Mouse (Mus musculus): ENCODE data around the gene Dck.
A peak's percentile ranks its signal among the peaks of the same experiment; 100 is the strongest.
"Not testable (repeated sequence)": the region's sequence is repeated elsewhere in the genome, so short reads cannot be mapped to it uniquely, and the experiment has no call there.

Dck gene

GRCm38 (mm10) chr5:88764987-88765481 is at the start of gene Dck:
TSS of gene Dck (plus strand) at chr5:88764996.
- peak; percentile 96 for DNase-seq (ENCODE audit: low spot score)

- DNase-seq (ENCODE audit: low spot score): no peak
These were observed 47.8 kb upstream of the Dck start for GRCm38 (mm10) chr5:88716983-88717382.

GRCm38 (mm10) chr5:88720116-88721002 is 44.4 kb upstream of the Dck start, which contains the start of gene Mob1b:
TSS of gene Mob1b (plus strand) at chr5:88720855.
- peak; percentile 99 for DNase-seq (ENCODE audit: low spot score)

GRCm38 (mm10) chr5:88721003-88721475 is 43.8 kb upstream of the Dck start:
- DNase-seq (ENCODE audit: low spot score): no peak

GRCm38 (mm10) chr5:88721565-88722212 is 43.1 kb upstream of the Dck start:
- DNase-seq (ENCODE audit: low spot score): no peak

GRCm38 (mm10) chr5:88722213-88722600 is 42.6 kb upstream of the Dck start:
- DNase-seq (ENCODE audit: low spot score): no peak

- no peak for DNase-seq (ENCODE audit: low spot score)
These were observed 40.8 kb upstream of the Dck start for GRCm38 (mm10) chr5:88724030-88724429.

GRCm38 (mm10) chr5:88727593-88728144 is 37.1 kb upstream of the Dck start:
- DNase-seq (ENCODE audit: low spot score): no peak

GRCm38 (mm10) chr5:88734786-88735185 is 30.0 kb upstream of the Dck start:
- DNase-seq (ENCODE audit: low spot score): no peak

- DNase-seq (ENCODE audit: low spot score): not testable (repeated sequence)
These were observed 23.7 kb upstream of the Dck start for GRCm38 (mm10) chr5:88741065-88741464.

- DNase-seq (ENCODE audit: low spot score): no peak
These were observed 17.0 kb upstream of the Dck start for GRCm38 (mm10) chr5:88747774-88748173.

GRCm38 (mm10) chr5:88753199-88753598 is 11.6 kb upstream of the Dck start:
- DNase-seq (ENCODE audit: low spot score): no peak

- no peak for DNase-seq (ENCODE audit: low spot score)
These were observed 2.2 kb upstream of the Dck start for GRCm38 (mm10) chr5:88762611-88763010.

GRCm38 (mm10) chr5:88764430-88764986 is 288 bp upstream of the Dck start:
- DNase-seq (ENCODE audit: low spot score): no peak

GRCm38 (mm10) chr5:88765587-88765986 is 791 bp downstream of the Dck start:
- DNase-seq (ENCODE audit: low spot score): no peak

GRCm38 (mm10) chr5:88766121-88766520 is 1.3 kb downstream of the Dck start:
- no peak for DNase-seq (ENCODE audit: low spot score)

GRCm38 (mm10) chr5:88766863-88767262 is 2.1 kb downstream of the Dck start:
- DNase-seq (ENCODE audit: low spot score): no peak

GRCm38 (mm10) chr5:88768201-88768600 is 3.4 kb downstream of the Dck start:
- no peak for DNase-seq (ENCODE audit: low spot score)

- DNase-seq (ENCODE audit: low spot score): no peak
These were observed 17.4 kb downstream of the Dck start for GRCm38 (mm10) chr5:88782072-88782765.

- DNase-seq (ENCODE audit: low spot score): no peak
These were observed 20.3 kb downstream of the Dck start for GRCm38 (mm10) chr5:88785059-88785458.

- DNase-seq (ENCODE audit: low spot score): no peak
These were observed 25.9 kb downstream of the Dck start for GRCm38 (mm10) chr5:88790675-88791074.
